Mouse (Mus musculus): ENCODE results near the gene Gm7247. TPM values are rescaled to one million over a fixed set of nuclear protein-coding genes. Genes with fewer than 3 reads are reported as not detected.
"Not testable (repeated sequence)": the region's sequence is repeated elsewhere in the genome, so short reads cannot be mapped to it uniquely, and the experiment has no call there.

Gene Gm7247
- polyA plus RNA-seq, 1 experiment from 2014 or later = not detected

- 94% methylated on average over 16 of the region's 16 CpGs for WGBS
- no peak overlapping the region for H3K9ac ChIP-seq
- H3K36me3 ChIP-seq = no peaks in the 10 kb centered on the region
- H3K4me1 ChIP-seq (replicated peaks) = no peaks in the 10 kb centered on the region
- H3K27me3 ChIP-seq = no peaks in the 10 kb centered on the region
- H3K4me2 ChIP-seq = no peak overlapping the region
- H3K9me3 ChIP-seq = no peaks in the 10 kb centered on the region
- H3K4me3 ChIP-seq = no peak overlapping the region
- 0 out of 2 replicates have a peak, but pooled peaks have one; percentile 6 for ATAC-seq (ENCODE audit: low FRiP score, low read depth)
- no peak overlapping the region for H3K27ac ChIP-seq (replicated peaks)
Measured at GRCm38 (mm10) chr14:51434546-51434945, 73.0 kb downstream of the Gm7247 start.

GRCm38 (mm10) chr14:51435020-51435419, 73.5 kb downstream of the Gm7247 start:
- no peak overlapping the region for H3K4me2 ChIP-seq
- no peak overlapping the region for H3K27ac ChIP-seq (replicated peaks)

GRCm38 (mm10) chr14:51438955-51439354, 77.4 kb downstream of the Gm7247 start:
- no peaks in the 10 kb centered on the region for H3K9me3 ChIP-seq
- no peak overlapping the region for H3K4me2 ChIP-seq
- no peaks in the 10 kb centered on the region for H3K4me1 ChIP-seq (replicated peaks)
- H3K36me3 ChIP-seq = no peaks in the 10 kb centered on the region
- WGBS = 84% methylated on average over 4 of the region's 4 CpGs
- no peak overlapping the region for H3K4me3 ChIP-seq
- no peaks in the 10 kb centered on the region for H3K27me3 ChIP-seq
- ATAC-seq (ENCODE audit: low FRiP score, low read depth) = no peak
- no peak overlapping the region for H3K27ac ChIP-seq (replicated peaks)
- H3K9ac ChIP-seq = no peak overlapping the region

More at GRCm38 (mm10) chr14:51435020-51435419, 73.5 kb downstream of the Gm7247 start:
- Histone ChIP-seq H3K36me3 (no peaks in the 10 kb centered on the region), H3K4me1 (replicated peaks) (no peaks in the 10 kb centered on the region), H3K27me3 (no peaks in the 10 kb centered on the region), H3K9me3 (no peaks in the 10 kb centered on the region), H3K4me3 (no peak overlapping the region), H3K9ac (no peak overlapping the region)
- whole genome bisulfite sequencing = 96% methylated on average over 26 of the region's 26 CpGs
- ATAC-seq (ENCODE audit: low FRiP score, low read depth) = no peak

- not testable (repeated sequence) for H3K4me3 ChIP-seq; H3K27me3 ChIP-seq; H3K27ac ChIP-seq (replicated peaks); H3K9me3 ChIP-seq; H3K4me1 ChIP-seq (replicated peaks); H3K9ac ChIP-seq; H3K36me3 ChIP-seq; ATAC-seq (ENCODE audit: low FRiP score, low read depth); H3K4me2 ChIP-seq
- WGBS = 86% methylated on average over 2 of the region's 2 CpGs
Measured at GRCm38 (mm10) chr14:51451557-51451956, 90.0 kb downstream of the Gm7247 start, which contains the start of gene Vmn2r89. TSS of gene Vmn2r89 (plus strand) at chr14:51451857.

- not testable (repeated sequence) for H3K27ac ChIP-seq (replicated peaks); ATAC-seq (ENCODE audit: low FRiP score, low read depth); H3K36me3 ChIP-seq
Measured at GRCm38 (mm10) chr14:51480278-51480677, 118.7 kb downstream of the Gm7247 start.

GRCm38 (mm10) chr14:51481332-51482015, 119.9 kb downstream of the Gm7247 start:
- H3K4me2 ChIP-seq; H3K9me3 ChIP-seq; H3K27me3 ChIP-seq; H3K9ac ChIP-seq; H3K36me3 ChIP-seq; H3K4me1 ChIP-seq (replicated peaks); ATAC-seq (ENCODE audit: low FRiP score, low read depth); H3K27ac ChIP-seq (replicated peaks); H3K4me3 ChIP-seq: not testable (repeated sequence)
- 93% methylated on average over 12 of the region's 12 CpGs for WGBS

More at GRCm38 (mm10) chr14:51480278-51480677, 118.7 kb downstream of the Gm7247 start:
- 92% methylated on average over 10 of the region's 10 CpGs for WGBS
- H3K4me1 ChIP-seq (replicated peaks); H3K4me2 ChIP-seq; H3K9me3 ChIP-seq; H3K4me3 ChIP-seq; H3K9ac ChIP-seq; H3K27me3 ChIP-seq: not testable (repeated sequence)

- Histone ChIP-seq H3K9me3 (no peaks in the 10 kb centered on the region), H3K4me1 (replicated peaks) (no peaks in the 10 kb centered on the region), H3K27ac (replicated peaks) (no peak overlapping the region), H3K4me2 (no peak overlapping the region), H3K4me3 (no peak overlapping the region), H3K27me3 (no peaks in the 10 kb centered on the region), H3K9ac (no peak overlapping the region), H3K36me3 (no peaks in the 10 kb centered on the region)
- whole genome bisulfite sequencing = 86% methylated on average over 5 of the region's 5 CpGs
- no peak for ATAC-seq (ENCODE audit: low FRiP score, low read depth)
Measured at GRCm38 (mm10) chr14:51482051-51482715, 120.6 kb downstream of the Gm7247 start.

- not testable (repeated sequence) for H3K4me1 ChIP-seq (replicated peaks); H3K4me2 ChIP-seq; H3K9ac ChIP-seq; ATAC-seq (ENCODE audit: low FRiP score, low read depth); H3K27me3 ChIP-seq; H3K36me3 ChIP-seq; H3K4me3 ChIP-seq; H3K27ac ChIP-seq (replicated peaks); H3K9me3 ChIP-seq
- WGBS = 85% methylated on average over 10 of the region's 10 CpGs
Measured at GRCm38 (mm10) chr14:51482971-51483381, 121.4 kb downstream of the Gm7247 start.

- Histone ChIP-seq H3K9me3 (no peaks in the 10 kb centered on the region), H3K27me3 (no peaks in the 10 kb centered on the region), H3K4me1 (replicated peaks) (no peaks in the 10 kb centered on the region), H3K9ac (no peak overlapping the region), H3K36me3 (no peaks in the 10 kb centered on the region), H3K4me2 (no peak overlapping the region), H3K4me3 (no peak overlapping the region), H3K27ac (replicated peaks) (no peak overlapping the region)
- 93% methylated on average over 1 of the region's 1 CpGs for WGBS
- no peak for ATAC-seq (ENCODE audit: low FRiP score, low read depth)
Measured at GRCm38 (mm10) chr14:51483671-51484070, 122.1 kb downstream of the Gm7247 start.

GRCm38 (mm10) chr14:51486111-51486510, 124.6 kb downstream of the Gm7247 start:
- WGBS = 85% methylated on average over 1 of the region's 1 CpGs
- Histone ChIP-seq H3K9me3 (no peaks in the 10 kb centered on the region), H3K4me3 (no peak overlapping the region), H3K4me1 (replicated peaks) (no peaks in the 10 kb centered on the region), H3K9ac (no peak overlapping the region), H3K27me3 (no peaks in the 10 kb centered on the region), H3K27ac (replicated peaks) (no peak overlapping the region), H3K4me2 (no peak overlapping the region), H3K36me3 (no peaks in the 10 kb centered on the region)
- ATAC-seq (ENCODE audit: low FRiP score, low read depth) = no peak

GRCm38 (mm10) chr14:51495781-51496180, 134.2 kb downstream of the Gm7247 start:
- no peak for ATAC-seq (ENCODE audit: low FRiP score, low read depth)
- WGBS = 93% methylated on average over 2 of the region's 2 CpGs
- H3K4me1 ChIP-seq (replicated peaks) = no peaks in the 10 kb centered on the region
- H3K4me3 ChIP-seq = no peak overlapping the region
- H3K36me3 ChIP-seq = no peaks in the 10 kb centered on the region
- no peak overlapping the region for H3K27ac ChIP-seq (replicated peaks)
- no peaks in the 10 kb centered on the region for H3K9me3 ChIP-seq
- H3K27me3 ChIP-seq = no peaks in the 10 kb centered on the region
- no peak overlapping the region for H3K9ac ChIP-seq
- no peak overlapping the region for H3K4me2 ChIP-seq

GRCm38 (mm10) chr14:51496955-51497354, 135.4 kb downstream of the Gm7247 start:
- no peak overlapping the region for H3K4me2 ChIP-seq
- no peak overlapping the region for H3K27ac ChIP-seq (replicated peaks)
- no peaks in the 10 kb centered on the region for H3K4me1 ChIP-seq (replicated peaks)
- 98% methylated on average over 1 of the region's 1 CpGs for WGBS
- no peak overlapping the region for H3K4me3 ChIP-seq
- ATAC-seq (ENCODE audit: low FRiP score, low read depth) = no peak
- no peaks in the 10 kb centered on the region for H3K9me3 ChIP-seq
- H3K36me3 ChIP-seq = no peaks in the 10 kb centered on the region
- H3K27me3 ChIP-seq = no peaks in the 10 kb centered on the region
- no peak overlapping the region for H3K9ac ChIP-seq
